Mouse (Mus musculus) natural killer cell, adult 2 months (primary cell): ENCODE data around the gene Parp2.
"Not testable (repeated sequence)": the region's sequence is repeated elsewhere in the genome, so short reads cannot be mapped to it uniquely, and the experiment has no call there.

Source experiments
- DNase-seq, 2 experiments: peaks; one replicate each; pipeline ENCODE4 v3.0.0; 2022; ENCODE audit warnings: low spot score in 2 of 2

Gene Parp2

GRCm38 (mm10) chr14:50826579-50826978 lies 18.9 kb downstream of the Parp2 start:
- no peak for DNase-seq

- DNase-seq: no peak
Observed at GRCm38 (mm10) chr14:50829878-50830277, 22.2 kb downstream of the Parp2 start.

GRCm38 (mm10) chr14:50833964-50834363 lies 26.3 kb downstream of the Parp2 start:
- DNase-seq: peak in 1 of 2 experiments; percentile 30

- no peak for DNase-seq
Observed at GRCm38 (mm10) chr14:50834435-50834834, 26.8 kb downstream of the Parp2 start.

- DNase-seq: no peak
Observed at GRCm38 (mm10) chr14:50837236-50837635, 29.6 kb downstream of the Parp2 start.

GRCm38 (mm10) chr14:50855788-50856187 lies 48.1 kb downstream of the Parp2 start:
- no peak for DNase-seq

- DNase-seq: no peak
Observed at GRCm38 (mm10) chr14:50862641-50863040, 55.0 kb downstream of the Parp2 start.

- DNase-seq: not testable (repeated sequence)
Observed at GRCm38 (mm10) chr14:50865005-50865404, 57.4 kb downstream of the Parp2 start.

GRCm38 (mm10) chr14:50866966-50867365 lies 59.3 kb downstream of the Parp2 start:
- no peak for DNase-seq

GRCm38 (mm10) chr14:50868211-50868610 lies 60.6 kb downstream of the Parp2 start:
- no peak for DNase-seq

GRCm38 (mm10) chr14:50868656-50869055 lies 61.0 kb downstream of the Parp2 start:
- DNase-seq: no peak

GRCm38 (mm10) chr14:50869889-50870804 lies 62.5 kb downstream of the Parp2 start, which contains the start of gene Tep1:
Gene Tep1, minus strand, starts transcription at chr14:50870560.
- DNase-seq: peak; percentile 77 to 82

GRCm38 (mm10) chr14:50870805-50871143 lies 63.1 kb downstream of the Parp2 start:
- DNase-seq: no peak
